9 mouse cellular contexts compared by ENCODE assay signal in genomic region chr3:152753920-152754764, GRCm38 (mm10). TPM values are rescaled to one million over a fixed set of nuclear protein-coding genes. Genes with fewer than 3 reads are reported as not detected.
DNase-seq lines count a peak whose midpoint lies in the region; ATAC-seq and TF ChIP-seq lines count a peak whose summit lies in the region.
"Had no signal": no experiment of that assay in that cellular context is flagged by ENCODE, and none has a peak within 500 bp of the region (broad histone marks: within the 10 kb centered on the region; RNA-seq: fewer than 3 reads in every experiment).

No protein-coding gene starts in this region.

- no peaks in the 10 kb centered on the region for H3K4me1 ChIP-seq in kidney, postnatal 0 days (replicated peaks; ENCODE audit: insufficient read depth, low read length)
- peaks cover 37% of the 10 kb centered on the region for H3K4me1 ChIP-seq in forebrain, embryonic 15.5 days
- H3K4me1 ChIP-seq in midbrain, embryonic 12.5 days: peaks cover 20% of the 10 kb centered on the region

- no peaks in the 10 kb centered on the region for H3K27me3 ChIP-seq in kidney, postnatal 0 days (ENCODE audit: insufficient read depth, low read length)
- no peaks in the 10 kb centered on the region for H3K27me3 ChIP-seq in forebrain, embryonic 15.5 days
- no peaks in the 10 kb centered on the region for H3K27me3 ChIP-seq in midbrain, embryonic 12.5 days

- H3K4me3 ChIP-seq in kidney, postnatal 0 days (replicated peaks; ENCODE audit: low read depth, low read length): no peak overlapping the region
- no peak overlapping the region for H3K4me3 ChIP-seq in forebrain, embryonic 15.5 days
- H3K4me3 ChIP-seq in midbrain, embryonic 12.5 days: no peak overlapping the region

- no peaks in the 10 kb centered on the region for H3K36me3 ChIP-seq in kidney, postnatal 0 days (ENCODE audit: insufficient read depth, low read length)
- H3K36me3 ChIP-seq in forebrain, embryonic 15.5 days: no peaks in the 10 kb centered on the region; the same call in 1 of the 2 replicates
- H3K36me3 ChIP-seq in midbrain, embryonic 12.5 days: 0 out of 2 replicates have a peak, but pooled peaks cover 9% of the 10 kb centered on the region

- no peaks in the 10 kb centered on the region for H3K9me3 ChIP-seq in kidney, postnatal 0 days (replicated peaks; ENCODE audit: low read length)
- H3K9me3 ChIP-seq in forebrain, embryonic 15.5 days: no peaks in the 10 kb centered on the region
- no peaks in the 10 kb centered on the region for H3K9me3 ChIP-seq in midbrain, embryonic 12.5 days

- DNase-seq in kidney, postnatal 0 days (ENCODE audit: low spot score): no peak
- no peak for DNase-seq in kidney, postnatal 4 days
- DNase-seq in cerebellum, adult 11-12 months: peak; percentile 54
- DNase-seq in layer of hippocampus, postnatal 36 days: no peak
- no peak for DNase-seq in testis, postnatal 14 days (ENCODE audit: low spot score)
- DNase-seq in lung, adult 18-20 months: no peak
- DNase-seq: lung, postnatal 4 days had no signal

- no peak overlapping the region for H3K27ac ChIP-seq in kidney, postnatal 0 days
- H3K27ac ChIP-seq in forebrain, embryonic 15.5 days (replicated peaks): peak overlapping the region; percentile 70
- no peak overlapping the region for H3K27ac ChIP-seq in midbrain, embryonic 12.5 days (replicated peaks)

- peak; percentile 43 for TF ChIP-seq CTCF in kidney, postnatal 0 days (IDR thresholded peaks at IDR 0.05; ENCODE audit: low read depth)

- 76% methylated on average over 14 of the region's 14 CpGs for WGBS in kidney, postnatal 0 days
- WGBS in forebrain, embryonic 15.5 days: 59% methylated on average over 14 of the region's 14 CpGs
- 72% methylated on average over 14 of the region's 14 CpGs for WGBS in midbrain, embryonic 12.5 days

- H3K9ac ChIP-seq in kidney, postnatal 0 days (ENCODE audit: low read depth, low read length): no peak overlapping the region
- H3K9ac ChIP-seq in forebrain, embryonic 15.5 days (replicated peaks): no peak overlapping the region
- no peak overlapping the region for H3K9ac ChIP-seq in midbrain, embryonic 12.5 days (replicated peaks)

- ATAC-seq in kidney, postnatal 0 days (replicated peaks; ENCODE audit: low FRiP score, low read depth): no peak
- peak; percentile 60 for ATAC-seq in forebrain, embryonic 15.5 days (replicated peaks)
- ATAC-seq in midbrain, embryonic 12.5 days (ENCODE audit: low FRiP score, low read depth): peak; percentile 14; the same call in 1 of the 2 replicates

- no peak overlapping the region for H3K4me2 ChIP-seq in kidney, postnatal 0 days (ENCODE audit: low read length)
- no peak overlapping the region for H3K4me2 ChIP-seq in forebrain, embryonic 15.5 days (replicated peaks)
- H3K4me2 ChIP-seq in midbrain, embryonic 12.5 days (replicated peaks): no peak overlapping the region

RNA-seq across cellular contexts. Expression of gene Pigk, which starts 40.2 kb away (rescaled TPM):
- 48.5 and 55.3 TPM in 2 replicates for polyA plus RNA-seq in kidney, postnatal 0 days (2015; fragmentation: Nextera tagmentation; extraction: Ambion mirVana)
- polyA plus RNA-seq in forebrain, embryonic 15.5 days (2015; fragmentation: Nextera tagmentation; extraction: Ambion mirVana): 31.0 and 32.1 TPM in 2 replicates
- 41.5 and 42.3 TPM in 2 replicates for polyA plus RNA-seq in midbrain, embryonic 12.5 days (2016; fragmentation: Nextera tagmentation; extraction: Ambion mirVana)
- total RNA-seq in layer of hippocampus, postnatal 36 days (2021): 10 to 100 TPM; 44.2 to 48.7 TPM
